Mouse (Mus musculus) bone marrow macrophage, adult 2 months (primary cell): ENCODE measurements at regions not wholly inside any gene's neighbourhood (a gene's known extent, or its start where the extent isn't known, plus 50 kb on each side); places are given as distances from the start of the nearest gene placed in this dataset.

Source experiments
- H3K27ac ChIP-seq: 2 replicates; pipeline ENCODE4 v1.5.1; 2012; ENCODE audit warnings: low read depth, low read length; ENCODE audit not compliant: insufficient read depth
- H3K4me1 ChIP-seq: 2 replicates; pipeline ENCODE4 v1.6.1; 2012; ENCODE audit warnings: low read length; ENCODE audit not compliant: control insufficient read depth, insufficient read depth
- H3K4me3 ChIP-seq: 2 replicates; pipeline ENCODE4 v1.5.1; 2012; ENCODE audit warnings: mild to moderate bottlenecking, low read length, moderate library complexity; ENCODE audit not compliant: insufficient read depth
- CTCF ChIP-seq: IDR thresholded peaks from 2 replicates; pipeline ENCODE4 v1.5.1; 2012; ENCODE audit warnings: low read depth, mild to moderate bottlenecking, low read length, moderate library complexity
- POLR2A ChIP-seq: IDR thresholded peaks from 2 replicates; pipeline ENCODE4 v1.6.1; 2012; ENCODE audit warnings: mild to moderate bottlenecking, low read depth, low read length, borderline replicate concordance

DNA sequence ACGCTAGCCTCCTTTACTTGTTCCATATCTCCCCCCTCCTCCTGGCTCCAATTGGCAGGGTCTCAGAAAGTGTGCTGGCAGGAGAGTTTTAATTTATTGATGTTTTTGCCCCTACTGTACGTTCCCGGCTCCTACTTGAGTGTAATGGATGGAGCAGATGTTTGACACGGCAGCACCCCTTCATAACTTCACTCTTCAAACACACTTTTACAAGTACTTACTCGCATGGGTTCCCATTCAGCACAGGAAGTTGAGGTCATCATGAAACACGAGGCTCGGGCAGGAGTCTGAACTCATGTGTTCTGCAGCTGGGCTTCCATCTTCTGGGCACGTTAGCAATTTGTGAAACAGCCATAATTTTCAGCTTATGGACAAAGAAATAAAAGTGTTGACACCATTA lies 504.3 kb upstream of the Mgmt start:
- Histone ChIP-seq H3K4me3 (no peak overlapping the region), H3K4me1 (no peaks in the 10 kb centered on the region), H3K27ac (no peak overlapping the region)
- no peak for TF ChIP-seq CTCF
- no peak for TF ChIP-seq POLR2A

- no peak for TF ChIP-seq CTCF
- no peak for TF ChIP-seq POLR2A
- Histone ChIP-seq H3K27ac (no peak overlapping the region), H3K4me3 (no peak overlapping the region), H3K4me1 (no peaks in the 10 kb centered on the region)
Observed at GRCm38 (mm10) chr7:136393454-136393853, 501.0 kb upstream of the Mgmt start.

DNA sequence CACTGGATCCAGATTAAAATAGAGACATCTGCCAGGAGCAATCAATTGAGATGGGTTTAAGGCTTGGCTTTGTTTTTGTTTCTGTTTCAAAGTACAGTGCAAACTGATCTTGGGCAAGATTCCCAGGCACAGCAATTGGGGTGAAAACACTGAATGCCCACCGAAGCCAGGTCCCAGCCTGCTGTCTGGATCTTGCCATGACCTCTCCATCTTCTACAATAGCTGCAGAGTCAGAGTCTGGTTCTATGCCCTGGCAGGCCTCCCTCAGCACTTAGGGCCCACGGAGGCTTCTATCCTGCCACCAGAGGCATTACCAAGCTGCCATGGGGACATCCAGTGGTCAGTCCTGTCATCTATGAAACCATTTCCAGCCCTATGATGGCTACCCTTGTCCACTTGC lies 498.6 kb upstream of the Mgmt start:
- Histone ChIP-seq H3K4me3 (no peak overlapping the region), H3K4me1 (no peaks in the 10 kb centered on the region), H3K27ac (no peak overlapping the region)
- no peak for TF ChIP-seq POLR2A
- TF ChIP-seq CTCF, result no peak

DNA sequence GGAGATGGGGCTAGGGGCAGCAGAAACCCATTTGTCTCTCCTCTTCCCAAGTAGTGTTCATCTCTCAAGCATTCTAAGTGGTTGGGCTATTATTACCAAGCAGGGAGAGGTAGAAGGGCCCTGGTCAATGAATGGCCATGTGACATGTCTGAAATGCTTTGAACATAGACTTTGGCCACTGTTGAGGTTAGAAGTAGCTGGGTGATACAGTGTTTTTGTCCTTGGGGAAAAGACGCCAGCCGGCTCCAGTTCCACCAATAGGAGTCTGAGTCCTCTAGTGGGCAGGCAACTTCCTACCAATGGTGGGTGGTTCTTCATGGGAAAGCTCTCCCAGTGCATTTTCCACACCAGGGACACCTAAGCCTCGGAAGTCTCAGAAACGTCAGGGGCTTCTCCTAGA lies 497.3 kb upstream of the Mgmt start:
- Histone ChIP-seq H3K4me3 (no peak overlapping the region), H3K27ac (no peak overlapping the region), H3K4me1 (no peaks in the 10 kb centered on the region)
- TF ChIP-seq POLR2A, result no peak
- TF ChIP-seq CTCF, result no peak

DNA sequence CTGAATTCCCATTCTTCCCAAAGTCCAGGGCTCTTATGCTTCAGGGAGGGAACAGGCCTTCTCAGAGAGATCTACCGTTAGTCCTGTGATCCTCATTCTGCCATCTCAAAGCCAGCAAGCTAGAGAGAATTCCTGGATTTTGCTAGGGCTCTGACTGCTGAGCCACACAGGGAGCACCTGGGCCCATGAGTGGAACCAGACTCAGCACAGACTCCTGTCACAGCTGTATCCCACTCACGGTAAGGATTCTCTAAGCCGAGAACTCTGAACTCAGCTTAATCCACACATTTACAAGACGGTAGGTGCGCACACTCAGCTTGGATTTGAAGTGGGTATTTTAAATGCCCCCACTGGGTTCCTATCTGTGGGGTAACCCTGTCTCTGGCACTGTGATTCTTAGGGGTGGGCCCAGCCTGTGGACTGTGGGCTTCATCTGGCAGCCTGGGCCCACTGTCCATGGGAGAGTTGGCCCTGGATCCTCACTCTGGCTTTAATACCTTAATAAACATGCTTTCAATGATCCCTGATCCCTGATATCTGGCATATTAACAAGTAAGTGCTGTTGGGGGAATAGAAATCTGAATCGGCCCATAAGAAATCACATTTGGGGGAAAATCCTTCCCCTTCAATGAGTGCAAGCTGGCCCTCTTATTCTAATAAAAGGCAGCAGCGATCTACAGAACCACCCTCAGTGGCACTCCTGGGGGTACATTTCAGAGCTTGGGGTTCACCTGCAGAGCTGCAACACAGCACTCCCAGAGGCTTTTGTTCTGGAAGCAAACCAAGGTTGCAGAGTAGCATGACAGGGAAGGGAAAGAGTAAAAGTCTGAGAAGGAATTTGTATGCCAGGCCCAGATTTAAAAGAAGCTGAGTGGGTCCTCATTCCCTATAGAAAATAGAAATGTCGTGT lies 491.5 kb upstream of the Mgmt start:
- TF ChIP-seq POLR2A (no peak), CTCF (no peak)
- Histone ChIP-seq H3K4me1 (no peaks in the 10 kb centered on the region), H3K27ac (no peak overlapping the region), H3K4me3 (no peak overlapping the region)

DNA sequence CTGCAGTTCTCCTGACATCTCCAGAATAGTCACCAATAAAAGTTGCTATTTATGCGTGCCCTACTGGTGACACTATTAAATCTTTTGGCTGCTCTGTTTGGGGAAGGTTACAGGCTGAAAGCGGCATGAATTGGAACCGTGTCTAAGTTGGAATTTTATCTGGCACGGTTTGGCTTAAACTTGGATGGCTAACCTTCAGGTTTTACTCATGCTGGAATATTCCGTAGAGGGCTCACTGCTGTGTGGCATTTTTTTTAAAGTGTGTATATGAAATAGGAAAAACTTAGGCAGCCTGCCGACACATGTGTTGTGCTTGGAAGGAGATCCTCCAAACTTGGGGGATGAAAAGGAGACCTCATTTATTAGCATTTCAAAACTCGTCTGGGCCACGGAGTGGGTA lies 489.0 kb upstream of the Mgmt start:
- H3K4me1 ChIP-seq, result no peaks in the 10 kb centered on the region
- no peak for TF ChIP-seq CTCF
- no peak for TF ChIP-seq POLR2A
- no peak overlapping the region for H3K4me3 ChIP-seq
- H3K27ac ChIP-seq, result no peak overlapping the region

DNA sequence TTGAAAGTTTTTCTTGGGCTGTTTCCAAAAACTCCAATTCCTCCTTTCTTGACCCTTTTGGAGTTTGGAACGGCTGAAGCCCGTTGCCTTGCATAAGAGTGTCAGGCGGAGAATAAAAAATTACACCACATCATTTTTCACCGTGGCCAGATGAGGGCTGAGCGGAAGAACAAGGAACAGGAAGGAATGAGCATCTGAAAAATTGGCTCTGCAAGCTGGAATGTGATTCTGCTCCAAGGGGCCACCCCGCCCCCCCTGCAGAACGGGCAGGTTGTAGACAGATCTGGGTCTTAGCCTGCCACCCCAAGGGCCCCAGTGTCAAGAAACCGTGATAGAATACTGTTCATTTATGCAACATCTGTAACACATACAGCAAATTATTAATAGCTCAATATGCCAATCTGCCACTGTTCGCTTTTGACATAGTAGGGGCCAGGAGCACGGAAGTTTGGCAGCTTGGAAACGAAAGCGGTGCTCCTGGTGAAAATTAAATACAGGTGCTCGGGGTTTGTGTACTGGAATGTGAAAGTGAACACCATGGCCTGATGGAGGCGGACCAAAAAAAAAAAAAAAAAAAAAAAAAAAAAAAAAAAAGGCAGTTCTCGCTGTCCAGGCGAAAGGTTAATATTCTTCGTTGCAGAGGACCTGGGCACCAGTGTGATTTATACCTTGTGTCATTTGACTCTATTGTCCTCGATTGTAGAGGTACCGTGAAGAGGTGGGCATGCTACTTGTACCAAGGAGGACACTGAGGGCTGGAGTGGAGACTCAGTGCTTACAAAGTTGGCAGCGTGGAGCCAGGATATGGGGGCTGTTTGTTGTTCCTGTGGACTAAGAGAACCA lies 487.9 kb upstream of the Mgmt start:
- H3K4me3 ChIP-seq, result no peak overlapping the region
- H3K4me1 ChIP-seq, result no peaks in the 10 kb centered on the region
- no peak for TF ChIP-seq POLR2A
- no peak for TF ChIP-seq CTCF
- no peak overlapping the region for H3K27ac ChIP-seq

GRCm38 (mm10) chr7:136414808-136415207 lies 479.6 kb upstream of the Mgmt start:
- no peak overlapping the region for H3K4me3 ChIP-seq
- H3K4me1 ChIP-seq, result no peaks in the 10 kb centered on the region
- TF ChIP-seq POLR2A (no peak), CTCF (no peak)
- H3K27ac ChIP-seq, result no peak overlapping the region

- no peaks in the 10 kb centered on the region for H3K4me1 ChIP-seq
- H3K27ac ChIP-seq, result no peak overlapping the region
- TF ChIP-seq CTCF, result no peak
- no peak for TF ChIP-seq POLR2A
- H3K4me3 ChIP-seq, result no peak overlapping the region
Observed at GRCm38 (mm10) chr7:136417327-136417726, 477.1 kb upstream of the Mgmt start.
